Mouse (Mus musculus): ENCODE measurements around the gene Cpxm2.

Gene Cpxm2

DNA sequence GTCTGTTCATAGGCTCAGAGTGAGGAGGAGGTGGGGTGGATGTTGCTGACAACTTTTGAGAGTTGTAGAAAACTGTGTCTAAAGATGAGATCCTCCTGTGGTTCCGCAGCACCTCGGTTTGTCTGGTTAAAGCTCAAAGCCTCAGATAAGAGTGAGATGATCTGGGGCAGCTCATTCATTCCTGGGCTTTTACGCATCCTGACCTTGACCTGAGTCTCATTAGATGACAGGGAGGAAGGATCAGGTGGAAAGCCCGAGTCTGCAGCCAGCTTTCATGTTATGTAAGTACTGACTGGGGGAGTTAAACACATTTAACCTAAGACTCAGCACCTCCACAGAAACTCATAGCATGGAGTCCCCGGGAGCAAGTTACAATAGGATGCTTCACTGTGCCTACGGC lies 127.9 kb downstream of the Cpxm2 start:
- DNase-seq (ENCODE audit: low read depth, low spot score), result no peak

DNA sequence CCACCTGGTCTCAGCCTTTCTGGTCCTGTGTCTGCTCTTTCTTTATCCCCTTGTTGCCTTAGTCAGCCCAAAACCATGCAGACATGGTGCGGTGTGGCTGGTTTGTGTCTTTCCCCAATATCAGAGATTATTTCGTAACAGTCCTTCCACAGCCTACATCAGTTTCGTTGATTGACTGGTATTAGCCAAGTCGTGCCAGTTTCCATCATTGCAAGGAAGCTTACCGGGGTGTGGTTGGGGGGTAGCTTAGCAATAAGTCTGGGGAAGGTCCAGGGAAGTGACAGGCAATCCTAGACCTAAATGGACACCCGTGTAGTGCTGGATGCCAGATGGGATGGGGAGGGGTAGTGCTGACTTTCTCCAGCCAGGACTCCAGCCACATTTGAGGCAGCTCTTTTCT lies 128.9 kb downstream of the Cpxm2 start:
- DNase-seq (ENCODE audit: low read depth, low spot score), result no peak

GRCm38 (mm10) chr7:132015933-132016332 lies 138.6 kb downstream of the Cpxm2 start:
- DNase-seq (ENCODE audit: low read depth, low spot score), result no peak

DNA sequence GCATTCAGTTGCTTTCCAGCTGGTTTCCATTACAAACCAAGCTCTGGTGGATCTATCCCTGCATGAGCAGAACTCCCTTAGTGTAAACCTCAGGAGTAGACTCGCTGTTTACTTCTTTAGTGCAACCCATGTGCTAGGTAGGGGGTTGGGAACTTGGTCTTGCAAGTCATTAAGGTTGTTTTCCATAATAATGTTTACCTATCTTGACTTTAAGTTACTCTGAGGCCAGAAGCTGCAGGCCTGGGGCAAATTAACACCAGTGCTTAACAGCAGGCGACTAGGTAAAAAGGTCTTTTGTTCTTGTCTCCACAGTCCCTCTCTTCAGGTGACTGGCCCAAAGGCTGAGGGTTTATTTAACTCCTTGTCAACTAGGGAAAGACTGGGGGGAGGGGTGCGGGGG lies 139.3 kb downstream of the Cpxm2 start:
- DNase-seq (ENCODE audit: low read depth, low spot score), result no peak

DNA sequence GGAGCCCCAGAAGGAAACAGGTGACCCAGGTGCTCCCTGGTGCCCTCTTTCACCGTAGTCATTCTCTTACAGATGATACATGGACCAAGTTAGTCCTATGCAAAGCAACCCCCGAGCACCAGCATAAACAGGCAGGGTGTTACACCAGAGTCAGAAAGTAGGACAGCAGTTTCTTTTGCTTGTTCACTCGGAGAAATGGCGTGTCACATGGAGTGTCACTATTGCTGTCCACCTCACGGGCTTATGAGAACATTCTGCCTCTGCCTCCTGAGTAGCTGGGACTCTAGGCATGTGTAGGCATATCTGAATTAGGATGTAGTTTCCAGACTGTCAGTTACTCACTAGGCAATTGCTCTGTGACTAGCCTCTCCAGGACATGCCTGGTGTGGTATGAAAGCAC lies 140.6 kb downstream of the Cpxm2 start:
- no peak for DNase-seq (ENCODE audit: low read depth, low spot score)

- no peak for DNase-seq (ENCODE audit: low read depth, low spot score)
Measured at GRCm38 (mm10) chr7:132012969-132013679, 141.4 kb downstream of the Cpxm2 start.

DNA sequence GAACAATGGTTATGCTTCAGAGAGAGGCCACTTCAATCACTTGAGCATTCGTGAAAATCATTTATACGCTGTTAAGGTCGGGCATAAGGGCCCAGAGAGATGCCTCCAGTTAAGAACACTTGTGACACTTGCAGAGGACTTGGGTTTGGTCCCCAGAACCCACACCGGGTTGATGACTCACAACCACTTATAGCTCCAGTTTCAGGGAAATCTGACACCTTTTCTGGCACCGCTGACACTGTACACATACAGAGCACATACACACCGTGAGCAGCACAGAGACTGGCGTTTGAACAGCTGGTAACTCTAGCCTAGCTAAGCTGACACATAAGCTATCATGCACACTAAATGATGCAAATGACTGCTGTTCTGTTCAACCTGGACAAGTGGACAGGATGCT lies 145.5 kb downstream of the Cpxm2 start:
- DNase-seq (ENCODE audit: low read depth, low spot score), result no peak

DNA sequence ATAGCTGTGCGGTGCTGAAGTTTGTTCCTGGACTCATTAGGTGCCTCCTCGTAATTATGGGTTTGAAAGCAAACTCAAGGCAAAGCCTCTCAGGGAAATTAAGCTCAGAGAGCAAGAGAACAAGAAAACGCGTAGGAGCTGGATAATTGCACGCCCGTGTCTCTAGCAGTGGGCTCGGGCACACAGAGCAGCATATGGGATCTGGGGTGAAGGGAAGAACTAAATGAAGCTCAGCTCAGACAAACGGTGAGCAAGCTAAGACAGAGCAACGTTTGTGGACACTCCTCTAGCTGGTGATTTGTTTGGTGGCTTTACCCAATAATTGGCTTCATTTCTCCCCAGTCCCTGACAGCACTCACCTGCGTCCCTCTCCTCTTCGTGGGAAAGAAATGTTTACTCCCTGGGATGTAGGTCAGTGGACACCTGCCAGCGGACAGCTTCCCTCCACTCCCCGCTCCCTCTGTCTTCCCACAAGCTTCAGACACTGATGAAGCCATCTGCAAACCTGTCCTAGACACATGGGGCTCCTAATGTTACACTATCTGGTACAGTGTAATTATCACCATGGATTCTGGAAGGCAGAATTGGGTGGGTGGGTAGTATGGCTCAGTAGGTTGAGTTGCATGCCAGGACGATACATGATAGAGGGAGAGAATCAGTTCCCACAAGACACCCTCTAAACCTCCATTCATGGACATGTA lies 148.4 kb downstream of the Cpxm2 start:
- no peak for DNase-seq (ENCODE audit: low read depth, low spot score)

GRCm38 (mm10) chr7:131992873-131993272 lies 161.7 kb downstream of the Cpxm2 start:
- no peak for DNase-seq (ENCODE audit: low read depth, low spot score)

- DNase-seq (ENCODE audit: low read depth, low spot score), result no peak
Measured at GRCm38 (mm10) chr7:131992226-131992625, 162.3 kb downstream of the Cpxm2 start.

DNA sequence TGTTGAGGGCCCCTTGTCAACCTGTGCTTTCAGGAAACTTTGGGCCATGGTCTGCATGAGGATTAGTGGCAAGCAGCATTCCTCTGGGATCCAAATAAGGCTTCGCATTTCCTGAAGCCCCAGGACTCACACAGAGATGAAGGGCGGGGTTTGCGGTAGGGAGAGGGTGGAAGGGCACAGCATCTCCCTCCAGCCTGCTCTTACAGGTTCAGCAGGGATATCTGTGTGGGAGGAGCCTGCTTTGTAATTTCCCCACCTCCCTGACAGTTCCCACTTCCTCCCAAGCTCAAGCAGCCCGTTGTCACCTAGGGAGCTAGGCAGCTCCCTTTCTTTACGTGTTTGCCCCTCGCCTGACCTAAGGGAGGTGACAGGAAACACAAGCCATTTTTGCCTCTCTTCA lies 165.5 kb downstream of the Cpxm2 start:
- DNase-seq (ENCODE audit: low read depth, low spot score), result no peak

All from skeletal muscle tissue, adult 2 months (tissue).